Mouse (Mus musculus) MN1 (cell line): Measurements from ENCODE around the gene H2afv.
"Not testable (repeated sequence)": the region's sequence is repeated elsewhere in the genome, so short reads cannot be mapped to it uniquely, and the experiment has no call there.

Source experiments
- DNase-seq: peaks from one replicate; pipeline ENCODE4 v3.0.0-alpha.2; 2016; ENCODE audit warnings: low spot score

Gene H2afv

GRCm38 (mm10) chr11:6468541-6468940, 24.3 kb upstream of the H2afv start:
- no peak for DNase-seq

DNA sequence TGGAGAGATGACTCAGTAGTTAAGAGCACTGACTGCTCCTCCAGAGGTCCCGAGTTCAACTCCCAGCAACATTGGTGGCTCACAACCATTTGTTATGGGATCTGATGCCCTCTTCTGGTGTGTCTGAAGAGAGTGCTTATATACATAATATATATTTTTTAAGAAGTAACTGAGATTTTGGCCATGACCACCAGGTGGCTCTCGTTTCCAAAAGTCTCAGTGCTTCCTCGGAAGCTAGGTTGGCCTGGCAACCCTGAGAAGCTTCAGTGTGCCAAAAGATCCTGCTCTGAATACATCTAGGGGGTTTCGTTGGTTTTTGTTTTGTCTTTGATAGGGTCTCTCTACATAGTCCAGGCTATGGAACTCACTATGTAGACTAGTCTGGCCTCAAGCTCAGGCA, 20.9 kb upstream of the H2afv start:
- DNase-seq: peak; percentile 93

DNA sequence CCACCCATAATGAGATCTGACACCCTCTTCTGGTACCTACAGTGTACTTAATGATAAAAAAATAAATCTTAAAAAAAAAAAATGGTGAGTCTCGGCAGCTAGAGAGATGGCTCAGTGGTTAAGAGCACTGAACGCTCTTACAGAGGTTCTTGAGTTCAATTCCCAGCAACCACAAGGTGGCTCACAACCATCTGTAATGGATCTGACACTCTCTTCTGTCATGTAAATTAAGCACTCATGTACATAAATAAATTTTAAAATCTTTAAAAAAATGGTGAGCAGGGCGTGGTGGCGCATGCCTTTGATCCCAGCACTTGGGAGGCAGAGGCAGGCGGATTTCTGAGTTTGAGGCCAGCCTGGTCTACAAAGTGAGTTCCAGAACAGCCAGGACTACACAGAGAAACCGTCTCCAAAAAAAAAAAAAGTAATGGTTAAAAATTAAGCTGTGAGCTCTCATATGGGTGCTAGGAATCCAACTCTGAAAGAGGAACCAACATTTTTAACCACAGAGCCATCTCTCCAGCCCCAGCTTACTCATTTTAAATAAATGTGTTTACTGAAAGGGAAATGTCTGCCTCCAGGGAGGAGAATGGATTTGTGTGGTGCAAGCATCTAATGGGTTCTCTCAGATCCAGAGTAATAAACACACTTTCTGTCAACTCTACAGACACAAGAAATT, 19.1 kb upstream of the H2afv start:
- no peak for DNase-seq

DNA sequence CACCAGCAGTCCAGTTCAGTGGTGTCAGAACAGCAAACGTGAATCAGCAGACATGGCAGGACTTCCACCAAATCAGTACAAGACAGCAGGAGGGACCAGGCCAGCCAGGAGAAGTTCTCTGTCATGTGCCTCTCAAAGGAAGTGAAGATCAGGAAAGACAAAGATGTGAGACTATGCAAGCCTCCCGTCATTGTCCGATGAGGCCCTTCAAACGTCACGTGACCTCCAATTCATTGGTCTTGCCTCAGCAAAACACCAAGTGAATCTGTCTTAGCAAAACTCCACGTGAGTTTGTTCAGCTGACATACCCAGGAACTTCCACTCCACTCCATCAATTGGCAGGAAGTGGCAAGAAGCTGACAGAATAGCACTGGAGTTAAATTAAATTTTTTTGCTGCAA, 11.8 kb upstream of the H2afv start:
- DNase-seq: no peak

GRCm38 (mm10) chr11:6448155-6448554, 3.9 kb upstream of the H2afv start:
- DNase-seq: not testable (repeated sequence)

- DNase-seq: peak; percentile 70
These were observed 3.2 kb upstream of the H2afv start for GRCm38 (mm10) chr11:6447493-6447892.

- DNase-seq: no peak
These were observed 1.7 kb upstream of the H2afv start for GRCm38 (mm10) chr11:6445951-6446350.

DNA sequence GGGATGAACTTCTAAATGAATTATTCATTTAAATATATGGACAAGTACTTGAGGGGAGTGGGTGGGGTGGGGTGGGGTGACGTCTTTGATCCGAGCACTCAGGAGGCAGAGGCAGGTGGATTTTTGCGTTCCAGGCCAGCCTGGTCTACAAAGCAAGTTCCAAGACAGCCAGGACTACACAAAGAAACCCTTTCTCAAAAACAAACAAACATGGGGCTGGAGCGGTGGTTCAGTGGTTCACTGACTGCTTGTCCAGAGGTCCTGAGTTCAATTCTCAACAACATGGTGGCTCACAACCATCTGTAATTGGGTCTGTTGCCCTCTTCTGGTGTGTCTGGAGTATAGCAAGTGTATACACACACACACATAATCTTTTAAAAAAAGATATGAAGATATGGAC, 1.2 kb upstream of the H2afv start:
- no peak for DNase-seq

GRCm38 (mm10) chr11:6443727-6444076, 541 bp downstream of the H2afv start:
- no peak for DNase-seq

DNA sequence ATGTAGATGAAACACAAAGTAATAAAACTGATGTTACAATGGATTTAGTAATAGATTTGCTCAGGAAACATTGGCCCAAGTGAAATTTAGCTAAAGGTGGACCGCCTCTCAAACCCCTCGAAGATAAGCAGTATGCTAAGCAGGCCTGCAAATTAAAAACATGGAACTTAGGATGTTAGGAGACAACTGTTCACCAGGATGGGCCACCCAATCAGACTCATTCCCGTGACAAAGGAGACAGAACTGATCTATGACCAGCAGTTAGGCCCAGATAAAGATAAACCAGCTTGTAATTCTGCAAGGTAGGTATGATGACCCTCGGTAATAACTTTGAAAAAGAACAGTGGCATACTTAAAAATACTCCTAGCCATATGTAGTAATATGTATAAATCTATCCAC, 1.1 kb downstream of the H2afv start:
- DNase-seq: peak; percentile 30

DNA sequence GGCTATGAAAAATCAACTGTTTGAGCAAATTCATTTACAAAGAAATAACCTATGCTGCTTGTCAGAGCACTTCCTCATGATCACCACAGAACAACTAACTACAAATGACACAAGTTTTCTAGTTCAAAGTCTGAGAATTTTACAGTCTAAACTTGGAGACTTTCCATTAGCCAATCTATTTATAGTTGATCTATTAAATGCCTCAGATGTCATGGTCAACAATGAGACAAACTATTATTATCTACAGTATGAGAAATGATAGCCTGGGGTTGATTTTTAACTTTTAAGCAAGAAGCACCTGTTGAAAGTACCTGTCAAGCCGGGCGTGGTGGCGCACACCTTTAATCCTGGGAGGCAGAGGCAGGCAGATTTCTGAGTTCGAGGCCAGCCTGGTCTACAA, 1.7 kb downstream of the H2afv start:
- DNase-seq: no peak

DNA sequence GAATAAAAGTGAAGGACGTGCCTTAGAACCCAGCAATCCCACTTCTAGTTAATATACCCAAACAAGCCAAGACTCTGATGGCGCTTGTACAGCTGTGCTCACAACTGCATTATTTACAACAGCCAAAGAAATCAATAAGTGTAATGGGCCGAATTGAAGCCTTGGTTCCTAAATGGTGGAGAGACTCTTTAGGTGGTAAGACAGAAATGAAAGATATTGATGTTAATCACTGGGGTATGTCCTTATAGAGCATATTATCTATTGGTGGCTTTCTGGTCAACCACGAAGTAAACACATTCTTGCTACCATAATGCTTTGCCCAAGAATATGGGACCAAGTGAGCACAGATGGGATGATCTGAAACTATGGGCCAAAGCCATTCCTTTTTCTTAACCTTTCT, 4.1 kb downstream of the H2afv start:
- no peak for DNase-seq

- DNase-seq: no peak
These were observed 6.6 kb downstream of the H2afv start for GRCm38 (mm10) chr11:6437667-6438066.

- DNase-seq: peak; percentile 59
These were observed 7.8 kb downstream of the H2afv start for GRCm38 (mm10) chr11:6436442-6436841.

GRCm38 (mm10) chr11:6430186-6430585, 14.1 kb downstream of the H2afv start:
- no peak for DNase-seq

- no peak for DNase-seq
These were observed 23.4 kb downstream of the H2afv start for GRCm38 (mm10) chr11:6420722-6421350.

GRCm38 (mm10) chr11:6420283-6420703, 23.9 kb downstream of the H2afv start:
- DNase-seq: no peak

DNA sequence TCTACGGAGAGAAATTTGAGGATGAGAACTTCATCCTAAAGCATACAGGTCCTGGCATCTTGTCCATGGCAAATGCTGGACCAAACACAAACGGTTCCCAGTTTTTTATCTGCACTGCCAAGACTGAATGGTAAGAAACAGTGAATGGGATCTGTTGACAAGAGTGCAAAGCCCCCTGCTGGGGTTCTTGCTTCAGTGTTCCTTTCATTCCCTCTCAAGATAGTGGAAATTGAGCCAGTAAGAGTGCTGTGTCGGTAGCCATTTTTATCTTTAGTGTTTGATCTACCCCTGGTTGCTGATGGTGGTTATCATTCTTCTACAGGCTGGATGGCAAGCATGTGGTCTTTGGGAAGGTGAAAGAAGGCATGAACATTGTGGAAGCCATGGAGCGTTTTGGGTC, 25.1 kb downstream of the H2afv start:
- not testable (repeated sequence) for DNase-seq

DNA sequence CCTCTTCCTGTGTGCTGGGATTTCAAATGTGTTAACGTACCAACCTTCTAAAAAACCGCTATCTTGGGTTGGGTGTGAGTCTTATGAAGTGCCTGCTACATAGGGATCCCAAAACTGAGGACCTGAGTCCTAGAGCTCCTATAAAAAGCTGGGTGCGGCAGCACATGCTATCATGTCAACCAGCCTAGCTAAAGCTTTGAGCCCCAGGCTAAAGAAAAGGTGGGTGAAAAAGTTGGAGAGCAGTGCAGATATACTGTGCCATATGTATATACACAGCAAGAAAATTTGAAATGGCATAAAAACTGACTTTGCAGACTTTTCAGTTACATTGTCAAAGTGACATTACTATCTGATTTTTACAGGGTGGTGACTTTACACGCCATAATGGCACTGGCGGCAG, 25.5 kb downstream of the H2afv start:
- DNase-seq: no peak

- no peak for DNase-seq
These were observed 26.8 kb downstream of the H2afv start for GRCm38 (mm10) chr11:6417490-6417889.

- DNase-seq: peak; percentile 54
These were observed 27.2 kb downstream of the H2afv start for GRCm38 (mm10) chr11:6417069-6417468.

DNA sequence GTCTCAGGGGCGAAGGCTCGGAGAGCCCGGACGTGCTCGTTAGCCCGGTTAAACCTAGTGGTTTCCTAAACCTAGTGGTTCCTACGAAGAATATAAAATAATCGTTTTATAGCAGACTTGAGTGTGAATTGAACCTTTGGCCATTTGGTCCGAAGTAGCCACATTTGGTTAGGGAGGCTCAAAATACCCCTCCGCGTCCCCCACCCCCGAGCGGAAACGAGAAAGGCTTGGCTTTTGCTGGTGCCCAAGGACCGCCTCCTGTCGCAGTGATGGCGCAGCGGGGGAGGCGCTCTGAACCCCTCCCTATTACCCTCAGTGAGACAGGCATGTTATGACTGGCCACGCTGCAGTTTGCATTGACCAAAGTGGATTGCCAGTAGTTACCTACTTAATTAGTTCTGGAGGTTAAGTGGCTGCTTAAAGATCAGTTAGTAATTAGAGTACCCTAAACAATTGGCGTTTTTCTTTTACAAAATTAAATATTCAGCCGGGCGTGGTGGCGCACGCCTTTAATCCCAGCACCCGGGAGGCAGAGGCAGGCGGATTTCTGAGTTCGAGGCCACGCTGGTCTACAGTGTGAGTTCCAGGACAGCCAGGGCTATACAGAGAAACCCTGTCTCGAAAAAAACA, 27.7 kb downstream of the H2afv start:
- DNase-seq: peak; percentile 90

GRCm38 (mm10) chr11:6415551-6416404, 28.5 kb downstream of the H2afv start:
- DNase-seq: peak; percentile 99
